Mouse (Mus musculus): ENCODE data around the gene Ccdc91. TPM values are rescaled to one million over a fixed set of nuclear protein-coding genes. Genes with fewer than 3 reads are reported as not detected.

Gene Ccdc91
- polyA plus RNA-seq, 1 experiment from 2014 or later = 41.9 TPM

DNA sequence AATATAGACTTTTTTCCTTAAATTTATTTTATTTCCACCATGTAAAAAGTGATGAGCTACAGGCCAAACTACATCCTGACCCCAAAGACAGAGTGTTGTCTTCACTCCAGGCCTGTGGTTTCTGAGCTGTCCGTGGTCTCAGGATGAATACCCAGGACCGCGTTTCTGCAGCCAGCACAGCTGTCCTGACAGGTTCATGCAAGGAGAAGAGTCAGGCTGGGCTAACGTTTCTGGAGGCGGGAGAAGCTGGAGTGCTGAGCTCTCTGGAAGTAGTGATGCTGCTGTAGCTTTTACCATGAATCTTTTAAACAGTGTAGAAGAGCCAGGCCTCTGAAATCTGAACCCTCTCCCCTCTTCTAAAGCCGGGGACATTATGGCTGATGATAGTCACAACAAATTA lies 80.0 kb downstream of the Ccdc91 start:
- H3K4me1 ChIP-seq (ENCODE audit: control insufficient read depth, insufficient read depth, low read length) = no peaks in the 10 kb centered on the region
- no peak overlapping the region for H3K4me2 ChIP-seq (ENCODE audit: low read depth, low read length)
- H3K4me3 ChIP-seq (ENCODE audit: low read depth, low read length) = no peak overlapping the region
- WGBS = 85% methylated on average over 6 of the region's 6 CpGs
- no peak for ATAC-seq (ENCODE audit: low read depth)
- H3K9ac ChIP-seq (replicated peaks; ENCODE audit: low read depth, low read length) = no peak overlapping the region
- H3K27ac ChIP-seq (ENCODE audit: low read depth, low read length) = no peak overlapping the region
- no peaks in the 10 kb centered on the region for H3K27me3 ChIP-seq (ENCODE audit: control insufficient read depth, insufficient read depth, low read length)
- no peaks in the 10 kb centered on the region for H3K9me3 ChIP-seq (ENCODE audit: control insufficient read depth, low read length)
- no peaks in the 10 kb centered on the region for H3K36me3 ChIP-seq (ENCODE audit: control insufficient read depth, insufficient read depth, low read length)

DNA sequence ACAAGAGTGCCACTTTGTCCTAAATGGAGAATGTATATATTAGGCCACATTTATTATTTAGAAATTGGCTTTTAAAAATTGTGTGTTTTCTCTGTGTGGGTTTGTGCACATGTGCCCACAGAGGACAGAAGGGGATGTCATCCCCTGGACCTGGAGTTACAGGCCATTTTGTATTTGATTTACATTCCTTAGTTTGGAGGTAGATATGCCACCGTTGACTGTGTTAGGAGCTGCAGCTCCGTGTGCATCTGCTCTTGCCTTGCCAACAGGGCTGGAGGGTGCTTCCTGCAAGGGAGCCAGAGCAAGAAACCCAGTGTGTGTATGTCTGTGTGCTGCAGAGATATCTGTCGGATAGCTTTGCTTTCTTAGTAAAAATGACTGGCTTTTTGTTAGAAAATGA lies 83.7 kb downstream of the Ccdc91 start:
- Histone ChIP-seq H3K4me1 (ENCODE audit: control insufficient read depth, insufficient read depth, low read length) (no peaks in the 10 kb centered on the region), H3K9me3 (ENCODE audit: control insufficient read depth, low read length) (no peaks in the 10 kb centered on the region), H3K4me2 (ENCODE audit: low read depth, low read length) (no peak overlapping the region), H3K36me3 (ENCODE audit: control insufficient read depth, insufficient read depth, low read length) (no peaks in the 10 kb centered on the region), H3K9ac (replicated peaks; ENCODE audit: low read depth, low read length) (no peak overlapping the region), H3K4me3 (ENCODE audit: low read depth, low read length) (no peak overlapping the region), H3K27me3 (ENCODE audit: control insufficient read depth, insufficient read depth, low read length) (no peaks in the 10 kb centered on the region), H3K27ac (ENCODE audit: low read depth, low read length) (no peak overlapping the region)
- ATAC-seq (ENCODE audit: low read depth) = no peak
- WGBS = 80% methylated on average over 3 of the region's 3 CpGs

DNA sequence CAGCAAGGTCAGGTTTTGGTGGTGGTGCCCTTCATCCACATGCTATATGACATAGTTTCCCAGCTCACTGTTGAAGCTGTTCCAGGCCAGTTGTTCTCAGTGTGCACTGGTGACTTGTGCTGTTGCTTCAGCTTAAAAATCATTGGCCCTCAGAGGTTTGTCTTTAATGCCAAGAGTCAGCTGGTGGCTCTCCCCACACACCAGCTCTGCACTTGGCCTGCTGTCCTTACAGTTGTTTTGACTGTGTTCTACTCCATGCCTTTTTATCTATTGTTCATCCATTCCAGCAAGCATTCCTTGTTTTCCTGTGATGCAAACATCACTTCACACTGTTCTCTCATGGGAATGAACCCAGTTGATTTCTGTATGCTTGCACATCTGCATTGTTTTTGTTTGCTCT lies 84.8 kb downstream of the Ccdc91 start:
- no peak for ATAC-seq (ENCODE audit: low read depth)
- H3K9me3 ChIP-seq (ENCODE audit: control insufficient read depth, low read length) = no peaks in the 10 kb centered on the region
- no peak overlapping the region for H3K9ac ChIP-seq (replicated peaks; ENCODE audit: low read depth, low read length)
- H3K4me2 ChIP-seq (ENCODE audit: low read depth, low read length) = no peak overlapping the region
- H3K4me3 ChIP-seq (ENCODE audit: low read depth, low read length) = no peak overlapping the region
- H3K27ac ChIP-seq (ENCODE audit: low read depth, low read length) = no peak overlapping the region
- H3K27me3 ChIP-seq (ENCODE audit: control insufficient read depth, insufficient read depth, low read length) = no peaks in the 10 kb centered on the region
- no peaks in the 10 kb centered on the region for H3K4me1 ChIP-seq (ENCODE audit: control insufficient read depth, insufficient read depth, low read length)
- no peaks in the 10 kb centered on the region for H3K36me3 ChIP-seq (ENCODE audit: control insufficient read depth, insufficient read depth, low read length)

DNA sequence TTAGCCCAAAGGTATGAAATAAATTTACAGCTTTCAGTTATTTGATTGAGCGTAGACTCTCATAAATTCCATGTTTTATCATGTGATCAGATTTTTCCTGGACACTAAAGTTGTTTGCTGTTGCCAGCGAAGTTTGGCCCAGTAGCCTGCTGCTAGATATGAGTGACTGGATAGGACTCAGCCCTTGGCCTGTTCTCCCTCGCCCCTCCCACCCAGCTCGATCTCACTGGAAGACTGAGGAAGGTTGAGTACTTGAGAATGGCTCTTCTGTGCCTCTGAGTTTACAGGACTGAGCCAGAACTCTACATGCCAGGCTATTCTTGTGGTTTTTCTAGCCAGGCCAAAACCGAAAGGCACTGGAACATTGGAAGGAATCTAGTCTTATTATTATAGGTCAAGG lies 93.6 kb downstream of the Ccdc91 start:
- Histone ChIP-seq H3K36me3 (ENCODE audit: control insufficient read depth, insufficient read depth, low read length) (no peaks in the 10 kb centered on the region), H3K4me1 (ENCODE audit: control insufficient read depth, insufficient read depth, low read length) (no peaks in the 10 kb centered on the region), H3K27me3 (ENCODE audit: control insufficient read depth, insufficient read depth, low read length) (no peaks in the 10 kb centered on the region), H3K9me3 (ENCODE audit: control insufficient read depth, low read length) (no peaks in the 10 kb centered on the region), H3K9ac (replicated peaks; ENCODE audit: low read depth, low read length) (no peak overlapping the region), H3K27ac (ENCODE audit: low read depth, low read length) (no peak overlapping the region), H3K4me3 (ENCODE audit: low read depth, low read length) (no peak overlapping the region), H3K4me2 (ENCODE audit: low read depth, low read length) (no peak overlapping the region)
- WGBS = 92% methylated on average over 5 of the region's 5 CpGs
- no peak for ATAC-seq (ENCODE audit: low read depth)

DNA sequence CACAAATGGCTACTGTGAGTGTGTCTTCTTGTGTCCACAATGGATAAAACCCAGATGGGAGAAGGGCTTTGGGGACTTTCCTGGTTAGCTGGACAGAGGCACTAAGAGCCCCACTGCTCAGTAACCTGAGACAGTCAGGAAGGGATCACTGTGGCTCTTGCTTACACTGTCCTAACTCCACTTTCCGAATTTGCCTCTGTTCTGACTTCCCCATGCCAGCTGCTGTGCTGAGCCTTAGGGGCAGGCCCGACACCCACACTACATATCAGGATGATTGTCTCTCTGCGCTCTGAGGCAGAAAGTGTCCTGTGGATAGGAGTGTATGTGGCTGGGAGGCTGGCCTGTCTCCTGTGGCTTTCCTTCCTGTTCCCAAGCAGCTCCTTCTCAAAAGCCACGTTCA lies 97.5 kb downstream of the Ccdc91 start:
- WGBS = 60% methylated on average over 4 of the region's 4 CpGs
- H3K4me2 ChIP-seq (ENCODE audit: low read depth, low read length) = no peak overlapping the region
- ATAC-seq (ENCODE audit: low read depth) = no peak
- no peaks in the 10 kb centered on the region for H3K36me3 ChIP-seq (ENCODE audit: control insufficient read depth, insufficient read depth, low read length)
- H3K4me1 ChIP-seq (ENCODE audit: control insufficient read depth, insufficient read depth, low read length) = peaks cover 5% of the 10 kb centered on the region; the same call in 1 of the 2 replicates
- no peak overlapping the region for H3K27ac ChIP-seq (ENCODE audit: low read depth, low read length)
- no peaks in the 10 kb centered on the region for H3K27me3 ChIP-seq (ENCODE audit: control insufficient read depth, insufficient read depth, low read length)
- no peak overlapping the region for H3K4me3 ChIP-seq (ENCODE audit: low read depth, low read length)
- no peak overlapping the region for H3K9ac ChIP-seq (replicated peaks; ENCODE audit: low read depth, low read length)
- no peaks in the 10 kb centered on the region for H3K9me3 ChIP-seq (ENCODE audit: control insufficient read depth, low read length)

DNA sequence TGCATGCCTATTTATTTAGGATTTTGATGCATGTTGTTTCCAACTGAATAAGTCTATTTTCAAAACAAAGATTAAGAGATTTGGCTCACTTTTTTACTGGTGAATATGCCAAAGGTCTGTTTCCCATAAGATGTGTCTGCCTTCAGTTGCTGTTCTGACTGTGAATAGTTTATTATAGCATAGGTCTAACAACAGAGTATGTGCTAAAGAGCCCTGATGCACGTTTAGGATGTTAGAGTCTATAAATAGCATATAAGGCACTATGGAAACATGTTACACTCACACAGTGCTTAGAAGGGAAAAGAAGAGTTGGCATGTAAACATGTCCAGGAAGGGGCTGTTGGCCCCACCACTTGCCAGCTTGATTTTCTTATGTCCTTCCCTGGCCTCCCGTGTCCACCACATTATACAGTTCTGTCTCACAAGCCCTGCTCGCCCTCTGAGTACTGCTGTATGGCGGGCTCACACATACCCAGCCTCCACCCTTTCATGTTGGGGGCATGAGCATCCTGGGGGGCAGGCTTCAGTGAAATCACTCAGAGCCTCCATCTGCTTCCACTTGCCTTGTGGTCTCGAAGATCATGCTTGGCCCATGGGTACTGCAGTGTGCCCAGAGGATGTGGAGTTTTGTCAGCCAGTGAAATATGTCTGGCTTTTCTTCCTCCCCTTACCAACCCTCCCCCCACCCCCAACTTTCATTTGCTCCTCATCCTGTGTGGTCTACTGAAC lies 99.0 kb downstream of the Ccdc91 start:
- Histone ChIP-seq H3K9me3 (ENCODE audit: control insufficient read depth, low read length) (no peaks in the 10 kb centered on the region), H3K9ac (replicated peaks; ENCODE audit: low read depth, low read length) (no peak overlapping the region), H3K27ac (ENCODE audit: low read depth, low read length) (no peak overlapping the region), H3K4me2 (ENCODE audit: low read depth, low read length) (no peak overlapping the region), H3K27me3 (ENCODE audit: control insufficient read depth, insufficient read depth, low read length) (no peaks in the 10 kb centered on the region), H3K4me1 (ENCODE audit: control insufficient read depth, insufficient read depth, low read length) (peaks cover 5% of the 10 kb centered on the region; the same call in 1 of the 2 replicates), H3K36me3 (ENCODE audit: control insufficient read depth, insufficient read depth, low read length) (no peaks in the 10 kb centered on the region), H3K4me3 (ENCODE audit: low read depth, low read length) (no peak overlapping the region)
- 33% methylated on average over 5 of the region's 5 CpGs for WGBS
- ATAC-seq (ENCODE audit: low read depth) = peak; percentile 50

DNA sequence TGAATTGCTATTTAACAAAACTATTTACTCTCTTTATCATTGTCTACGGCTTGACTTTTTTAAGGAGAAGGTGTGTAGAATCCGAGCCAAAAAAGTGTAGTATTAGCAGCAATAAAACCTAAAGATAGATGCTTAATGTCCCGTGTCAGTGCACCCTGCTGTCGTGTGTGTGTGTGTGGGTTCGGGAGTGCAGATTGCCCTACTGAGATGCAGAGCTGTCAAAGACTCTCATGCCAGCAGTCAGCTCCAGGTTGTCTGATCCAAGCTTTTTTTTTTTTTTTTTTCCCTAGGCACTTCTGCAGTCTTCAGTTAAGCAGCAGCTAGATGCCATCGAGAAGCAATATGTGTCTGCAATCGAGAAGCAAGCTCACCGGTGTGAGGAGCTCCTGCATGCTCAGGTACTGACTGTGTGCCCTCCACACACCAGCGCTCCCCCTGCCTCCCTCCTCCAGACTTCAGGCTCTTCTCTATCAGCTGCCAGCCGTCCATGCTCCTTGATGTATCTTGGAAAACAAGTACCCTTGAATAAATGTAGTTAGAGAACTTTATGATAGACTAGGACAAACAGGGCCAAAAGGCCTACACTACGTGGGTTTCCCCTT lies 99.7 kb downstream of the Ccdc91 start:
- 36% methylated on average over 11 of the region's 11 CpGs for WGBS

DNA sequence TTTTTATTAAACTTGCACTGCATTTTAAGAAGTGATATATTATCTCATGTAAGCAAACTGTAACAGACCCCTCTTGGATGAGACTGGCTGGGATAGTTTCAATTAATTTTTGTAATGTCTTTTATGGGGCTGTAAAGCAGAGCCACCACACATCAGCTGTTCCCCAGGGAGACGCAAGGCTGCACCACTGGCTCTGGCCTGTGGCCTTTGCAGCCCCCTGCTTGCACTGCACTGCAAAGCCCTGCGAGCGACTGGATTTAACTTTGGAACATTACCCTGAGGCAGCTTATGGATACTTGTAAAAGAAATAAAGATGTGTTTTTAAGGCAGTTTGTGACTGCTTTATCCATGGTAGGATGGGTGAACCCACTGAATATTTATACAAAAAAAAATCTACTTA lies 112.0 kb downstream of the Ccdc91 start:
- Histone ChIP-seq H3K27ac (ENCODE audit: low read depth, low read length) (no peak overlapping the region), H3K4me2 (ENCODE audit: low read depth, low read length) (no peak overlapping the region), H3K36me3 (ENCODE audit: control insufficient read depth, insufficient read depth, low read length) (0 out of 2 replicates have a peak, but pooled peaks cover 3% of the 10 kb centered on the region), H3K4me3 (ENCODE audit: low read depth, low read length) (no peak overlapping the region), H3K9ac (replicated peaks; ENCODE audit: low read depth, low read length) (no peak overlapping the region), H3K4me1 (ENCODE audit: control insufficient read depth, insufficient read depth, low read length) (no peaks in the 10 kb centered on the region), H3K27me3 (ENCODE audit: control insufficient read depth, insufficient read depth, low read length) (no peaks in the 10 kb centered on the region), H3K9me3 (ENCODE audit: control insufficient read depth, low read length) (no peaks in the 10 kb centered on the region)
- 43% methylated on average over 3 of the region's 3 CpGs for WGBS
- ATAC-seq (ENCODE audit: low read depth) = peak; percentile 69; the same call in 1 of the 2 replicates

More for the DNA sequence above, 99.7 kb downstream of the Ccdc91 start:
- H3K27me3 ChIP-seq (ENCODE audit: control insufficient read depth, insufficient read depth, low read length) = no peaks in the 10 kb centered on the region
- H3K36me3 ChIP-seq (ENCODE audit: control insufficient read depth, insufficient read depth, low read length) = no peaks in the 10 kb centered on the region
- ATAC-seq (ENCODE audit: low read depth) = peak; percentile 66
- H3K4me2 ChIP-seq (ENCODE audit: low read depth, low read length) = no peak overlapping the region
- no peaks in the 10 kb centered on the region for H3K9me3 ChIP-seq (ENCODE audit: control insufficient read depth, low read length)
- H3K4me3 ChIP-seq (ENCODE audit: low read depth, low read length) = no peak overlapping the region
- peaks cover 5% of the 10 kb centered on the region; the same call in 1 of the 2 replicates for H3K4me1 ChIP-seq (ENCODE audit: control insufficient read depth, insufficient read depth, low read length)
- H3K9ac ChIP-seq (replicated peaks; ENCODE audit: low read depth, low read length) = no peak overlapping the region
- H3K27ac ChIP-seq (ENCODE audit: low read depth, low read length) = no peak overlapping the region

DNA sequence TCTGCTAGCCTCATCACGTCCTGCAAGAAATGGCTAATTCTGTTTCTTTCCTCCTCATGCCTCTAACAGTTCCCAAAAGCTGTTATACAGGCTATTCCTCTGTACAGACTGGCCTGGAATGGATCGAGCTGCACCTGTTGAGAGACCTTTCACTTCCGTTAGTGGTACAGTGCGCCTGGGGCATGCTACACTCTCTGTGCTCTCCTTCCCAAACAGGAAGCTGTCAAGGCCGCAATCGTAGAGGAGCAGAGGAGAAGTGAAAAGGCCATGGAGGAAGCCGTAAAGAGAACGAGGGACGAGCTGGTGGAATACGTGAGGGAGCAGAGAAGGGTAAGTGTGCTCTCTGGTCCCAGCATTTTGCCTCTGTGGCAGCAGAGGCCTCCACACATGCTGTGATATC lies 131.0 kb downstream of the Ccdc91 start:
- H3K27me3 ChIP-seq (ENCODE audit: control insufficient read depth, insufficient read depth, low read length) = no peaks in the 10 kb centered on the region
- H3K36me3 ChIP-seq (ENCODE audit: control insufficient read depth, insufficient read depth, low read length) = no peaks in the 10 kb centered on the region
- H3K27ac ChIP-seq (ENCODE audit: low read depth, low read length) = no peak overlapping the region
- H3K4me1 ChIP-seq (ENCODE audit: control insufficient read depth, insufficient read depth, low read length) = no peaks in the 10 kb centered on the region
- no peak overlapping the region for H3K4me2 ChIP-seq (ENCODE audit: low read depth, low read length)
- H3K4me3 ChIP-seq (ENCODE audit: low read depth, low read length) = no peak overlapping the region
- no peak overlapping the region for H3K9ac ChIP-seq (replicated peaks; ENCODE audit: low read depth, low read length)
- WGBS = 86% methylated on average over 10 of the region's 10 CpGs
- H3K9me3 ChIP-seq (ENCODE audit: control insufficient read depth, low read length) = no peaks in the 10 kb centered on the region
- no peak for ATAC-seq (ENCODE audit: low read depth)

Data from neural tube, embryonic 14.5 days (tissue).